Mouse (Mus musculus): Measurements from ENCODE around the gene Dus4l.
"Not testable (repeated sequence)": the region's sequence is repeated elsewhere in the genome, so short reads cannot be mapped to it uniquely, and the experiment has no call there.

Dus4l gene

GRCm38 (mm10) chr12:31654197-31654964, at the start of gene Dus4l, which contains the start of gene Cog5:
Gene Dus4l, minus strand, starts transcription at chr12:31654826.
Gene Cog5, plus strand, starts transcription at chr12:31654869.
- DNase-seq (ENCODE audit: low read depth): peak; percentile 86

DNA sequence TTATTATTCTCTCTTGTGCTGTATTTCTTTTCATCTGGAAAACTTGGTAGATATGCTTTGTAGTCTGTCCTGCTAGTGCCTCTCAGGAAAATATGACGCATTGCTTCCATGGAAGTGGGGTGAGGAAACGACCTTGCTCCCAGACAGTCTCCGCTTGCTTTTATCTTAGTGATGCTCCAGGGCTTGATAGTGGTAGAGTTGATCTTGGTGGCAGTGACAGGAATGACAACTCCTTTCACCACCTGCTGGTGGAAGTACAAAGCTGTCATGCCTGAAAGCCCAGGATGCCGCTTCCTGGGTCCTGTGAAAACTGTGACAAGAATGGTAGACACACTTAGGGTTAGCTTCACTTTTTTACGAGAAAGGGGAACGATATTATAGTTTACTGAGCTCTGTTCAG, 49.3 kb upstream of the Dus4l start:
- DNase-seq (ENCODE audit: low read depth): no peak

- DNase-seq (ENCODE audit: low read depth): no peak
Measured at GRCm38 (mm10) chr12:31701411-31701810, 46.8 kb upstream of the Dus4l start.

GRCm38 (mm10) chr12:31700623-31701347, 46.2 kb upstream of the Dus4l start:
- no peak for DNase-seq (ENCODE audit: low read depth)

GRCm38 (mm10) chr12:31693278-31693677, 38.7 kb upstream of the Dus4l start:
- DNase-seq (ENCODE audit: low read depth): peak; percentile 35

GRCm38 (mm10) chr12:31686679-31687078, 32.1 kb upstream of the Dus4l start:
- no peak for DNase-seq (ENCODE audit: low read depth)

GRCm38 (mm10) chr12:31667187-31667586, 12.6 kb upstream of the Dus4l start:
- no peak for DNase-seq (ENCODE audit: low read depth)

- DNase-seq (ENCODE audit: low read depth): no peak
Measured at GRCm38 (mm10) chr12:31665999-31666398, 11.4 kb upstream of the Dus4l start.

- no peak for DNase-seq (ENCODE audit: low read depth)
Measured at GRCm38 (mm10) chr12:31656841-31657240, 2.2 kb upstream of the Dus4l start.

DNA sequence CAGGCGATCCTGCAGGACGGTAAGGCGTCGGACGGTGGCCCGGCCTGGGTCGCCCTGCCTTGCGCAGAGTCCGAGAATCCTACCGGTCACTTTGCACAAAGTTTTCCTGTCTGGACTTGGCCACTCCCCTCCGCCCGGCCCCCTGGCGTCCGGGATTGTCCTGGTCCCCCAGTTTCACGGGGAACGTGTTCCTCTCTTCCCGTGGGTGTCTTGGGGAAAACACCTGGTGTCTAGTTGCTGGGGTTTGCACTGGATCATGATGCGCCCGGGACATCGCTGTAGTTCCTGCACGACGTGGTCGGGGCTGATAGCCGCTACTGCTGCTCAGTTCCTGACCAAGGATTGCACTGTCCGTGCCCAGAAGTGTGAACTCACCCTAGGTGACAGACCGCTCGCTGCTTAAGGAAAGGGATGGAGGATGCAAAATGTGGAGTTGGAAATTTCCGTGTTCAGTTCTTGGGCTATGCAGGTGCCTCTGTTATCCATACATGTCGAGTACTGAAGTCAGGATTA, 395 bp upstream of the Dus4l start:
- peak; percentile 35 for DNase-seq (ENCODE audit: low read depth)

DNA sequence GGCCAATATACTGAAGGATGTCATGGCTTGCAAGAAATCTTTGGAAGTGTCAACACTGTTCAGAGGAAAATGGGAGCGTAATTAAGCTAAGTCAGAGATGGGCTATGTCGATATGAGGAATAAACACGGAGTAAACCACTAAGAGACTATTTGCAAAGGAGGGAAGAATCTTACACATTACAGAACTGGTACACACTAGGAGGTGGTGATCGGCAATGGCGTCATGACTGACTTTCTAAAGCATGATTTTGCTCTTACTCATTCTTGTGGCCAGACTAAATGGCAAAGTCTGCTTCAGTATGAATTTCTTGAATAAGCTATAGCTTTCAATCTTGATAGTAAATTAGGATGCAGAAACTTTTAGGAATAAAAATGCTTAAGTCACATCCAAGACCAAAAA, 1.0 kb downstream of the Dus4l start:
- no peak for DNase-seq (ENCODE audit: low read depth)

- no peak for DNase-seq (ENCODE audit: low read depth)
Measured at GRCm38 (mm10) chr12:31635240-31635607, 19.4 kb downstream of the Dus4l start.

- DNase-seq (ENCODE audit: low read depth): peak; percentile 50
Measured at GRCm38 (mm10) chr12:31634343-31635239, 20.0 kb downstream of the Dus4l start, which contains the start of gene Bcap29. Gene Bcap29, minus strand, starts transcription at chr12:31634658.

DNA sequence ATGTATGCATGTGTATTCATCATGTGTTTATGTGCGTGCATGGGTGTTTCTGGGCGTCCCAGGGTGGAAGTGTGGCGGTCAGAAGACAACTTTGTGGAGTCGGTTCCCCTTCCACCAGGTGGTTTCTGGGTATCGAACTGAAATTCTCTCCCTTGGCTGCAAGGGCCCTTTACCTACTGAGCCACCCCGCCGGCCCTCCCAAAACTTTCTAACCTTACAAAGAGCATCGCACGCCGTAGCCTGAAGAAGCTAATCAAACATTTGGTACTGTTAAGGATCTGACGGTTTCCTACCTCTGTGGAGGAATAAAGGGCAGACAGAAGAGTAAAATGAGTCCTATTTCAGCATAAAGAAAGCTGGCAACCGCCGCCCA, 20.7 kb downstream of the Dus4l start:
- peak; percentile 40 for DNase-seq (ENCODE audit: low read depth)

- not testable (repeated sequence) for DNase-seq (ENCODE audit: low read depth)
Measured at GRCm38 (mm10) chr12:31628396-31628795, 26.2 kb downstream of the Dus4l start.

DNA sequence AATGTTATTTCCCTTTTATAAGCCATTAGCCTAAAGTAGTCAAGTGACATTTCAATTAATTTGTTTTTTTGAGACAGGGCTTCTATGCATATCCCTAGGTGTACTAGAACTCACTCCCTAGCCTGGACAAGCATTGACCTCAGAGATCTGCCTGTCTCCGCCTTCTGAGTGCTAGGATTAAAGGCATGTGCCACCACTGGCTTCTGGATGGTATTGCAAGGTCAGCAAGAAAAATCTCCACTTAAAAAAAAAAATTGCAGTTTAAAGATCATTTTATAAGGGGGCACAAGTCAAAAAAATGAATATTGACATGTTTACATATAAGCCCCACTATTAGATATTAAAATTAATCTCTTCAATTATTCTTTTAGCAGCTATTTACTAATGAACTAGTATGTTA, 29.6 kb downstream of the Dus4l start:
- DNase-seq (ENCODE audit: low read depth): no peak

GRCm38 (mm10) chr12:31620106-31620505, 34.5 kb downstream of the Dus4l start:
- DNase-seq (ENCODE audit: low read depth): no peak

DNA sequence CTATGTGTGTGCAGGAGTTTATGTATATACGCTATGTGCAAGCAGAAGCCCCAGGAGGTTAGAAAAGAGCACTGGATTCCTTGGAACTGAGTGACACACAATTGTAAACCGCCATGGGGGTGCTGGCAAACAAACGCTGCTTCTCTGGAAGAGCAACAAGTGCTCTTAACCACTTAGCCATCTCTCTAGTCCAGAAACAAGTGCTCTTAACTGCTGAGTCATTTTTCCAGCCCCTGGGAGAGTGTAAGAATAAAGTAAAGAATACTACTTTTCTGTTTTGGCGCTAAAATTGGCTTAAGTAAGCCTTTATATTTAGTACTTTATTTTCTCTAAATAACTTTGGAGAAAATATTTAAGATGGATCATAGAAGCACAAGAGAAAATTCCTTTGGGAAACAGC, 41.3 kb downstream of the Dus4l start:
- DNase-seq (ENCODE audit: low read depth): no peak

GRCm38 (mm10) chr12:31608138-31608537, 46.5 kb downstream of the Dus4l start:
- no peak for DNase-seq (ENCODE audit: low read depth)

- no peak for DNase-seq (ENCODE audit: low read depth)
Measured at GRCm38 (mm10) chr12:31604894-31605293, 49.7 kb downstream of the Dus4l start.

- DNase-seq (ENCODE audit: low read depth): no peak
Measured at GRCm38 (mm10) chr12:31603586-31603985, 51.0 kb downstream of the Dus4l start.

DNA sequence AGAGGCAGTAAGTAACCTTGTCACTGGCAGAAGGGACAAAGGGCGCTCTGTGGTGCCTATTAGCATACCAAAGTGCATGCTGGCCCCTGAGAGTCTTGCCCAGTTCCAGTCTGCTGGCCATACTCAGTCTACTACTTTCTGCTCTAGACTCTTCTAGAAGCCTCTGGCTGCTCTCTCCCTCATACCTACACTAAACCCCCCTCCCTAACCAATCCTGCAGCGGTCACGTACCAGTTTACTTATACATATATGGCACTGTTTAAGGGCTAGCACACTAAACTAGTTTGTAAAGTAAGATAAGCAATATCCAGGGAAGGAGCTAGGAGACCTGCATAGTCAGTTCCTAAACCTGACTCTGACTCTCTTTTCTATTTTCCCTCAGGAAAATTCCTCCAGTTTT, 60.3 kb downstream of the Dus4l start:
- no peak for DNase-seq (ENCODE audit: low read depth)

Data from c-Kit-positive CD71-positive TER-119-negative erythroid progenitor cells, embryonic 14.5 days (primary cell).